Mouse (Mus musculus): Measurements from ENCODE around the gene Rtel1.

GRCm38 (mm10) chr2:181313344-181314079, 6.0 kb upstream of the Rtel1 start:
- no peak for TF ChIP-seq CTCF (IDR thresholded peaks at IDR 0.05; ENCODE audit: control insufficient read depth, insufficient read depth, insufficient read length)
- TF ChIP-seq MAX (IDR thresholded peaks at IDR 0.05): no peak
- TF ChIP-seq USF1 (IDR thresholded peaks at IDR 0.05; ENCODE audit: low read depth): no peak
- no peak for TF ChIP-seq MYOG (IDR thresholded peaks at IDR 0.05; ENCODE audit: control insufficient read depth, extremely low read depth, insufficient read length)
